Mouse (Mus musculus) hindbrain, embryonic 11.5 days (tissue): ENCODE measurements around the gene Gmppa. TPM values are rescaled to one million over a fixed set of nuclear protein-coding genes. Genes with fewer than 3 reads are reported as not detected.

Experiments
- ATAC-seq: fragments of 200-750 bp; cut with Nextera tagmentation; 2 replicates; pipeline ENCODE4 v1.8.0; 2017; ENCODE audit warnings: mild to moderate bottlenecking, moderate TSS enrichment, moderate library complexity; ENCODE audit not compliant: low FRiP score
- DNase-seq: peaks from one replicate; pipeline ENCODE4 v3.0.0-alpha.2; 2015; ENCODE audit warnings: low spot score
- H3K27ac ChIP-seq: fragments of 300-500 bp; sonication (generic); 2 replicates; pipeline ENCODE4 v1.5.1; 2014; ENCODE audit warnings: mild to moderate bottlenecking, low read depth, low read length
- H3K27me3 ChIP-seq: fragments of 300-500 bp; sonication (generic); 2 replicates; pipeline ENCODE4 v1.6.1; 2014; ENCODE audit warnings: mild to moderate bottlenecking, low read length, moderate library complexity, mixed read lengths; ENCODE audit not compliant: control insufficient read depth, insufficient read depth
- H3K36me3 ChIP-seq: fragments of 300-500 bp; sonication (generic); 2 replicates; pipeline ENCODE4 v1.6.1; 2014; ENCODE audit warnings: mild to moderate bottlenecking, low read length, moderate library complexity, mixed read lengths; ENCODE audit not compliant: control insufficient read depth, insufficient read depth
- H3K4me1 ChIP-seq: fragments of 300-500 bp; sonication (generic); replicated peaks from 2 replicates; pipeline ENCODE4 v1.6.1; 2014; ENCODE audit warnings: low read length, mixed read lengths; ENCODE audit not compliant: control insufficient read depth, insufficient read depth
- H3K4me2 ChIP-seq: fragments of 300-500 bp; sonication (generic); replicated peaks from 2 replicates; pipeline ENCODE4 v1.6.1; 2014; ENCODE audit warnings: mild to moderate bottlenecking, low read depth, low read length
- H3K4me3 ChIP-seq: fragments of 300-500 bp; sonication (generic); 2 replicates; pipeline ENCODE4 v1.5.1; 2014; ENCODE audit warnings: low read depth, low read length
- H3K9ac ChIP-seq: fragments of 300-500 bp; sonication (generic); 2 replicates; pipeline ENCODE4 v1.6.1; 2014; ENCODE audit warnings: low read depth, low read length
- H3K9me3 ChIP-seq: fragments of 300-500 bp; sonication (generic); 2 replicates; pipeline ENCODE4 v1.6.1; 2016; ENCODE audit warnings: low read length; ENCODE audit not compliant: control insufficient read depth
- WGBS: fragments of 180-500 bp; shearing (Covaris S2); extraction: QIAGEN DNeasy Blood & Tissue Kit; methylation state at CpG from one replicate; pipeline ENCODE4 v1.1.7; 2014; 5-methylcytosine and 5-hydroxymethylcytosine counted together
- polyA plus RNA-seq: library from polyadenylated mRNA; unstranded; fragments of >200 nt; fragmentation: Nextera tagmentation; extraction: Ambion mirVana; gene quantifications from 2 replicates; pipeline ENCODE4 v1.2.1, GENCODE M21; 2014

Gmppa gene
- polyA plus RNA-seq, result 53.8 and 56.3 TPM in 2 replicates

- H3K4me2 ChIP-seq, result peak within 1 kb of the TSS; percentile 56
- no peaks in the 10 kb centered on the region for H3K36me3 ChIP-seq
- peak within 1 kb of the TSS; percentile 60 for H3K9ac ChIP-seq
- no peaks in the 10 kb centered on the region for H3K9me3 ChIP-seq
- H3K4me3 ChIP-seq, result peak within 1 kb of the TSS; percentile 53
- H3K27ac ChIP-seq, result no peak within 1 kb of the TSS
- peak; percentile 83 for ATAC-seq
- WGBS, result 6% methylated on average over 28 of the region's 28 CpGs
- H3K4me1 ChIP-seq, result peaks cover 3% of the 10 kb centered on the region; the same call in 1 of the 2 replicates
- no peaks in the 10 kb centered on the region for H3K27me3 ChIP-seq
- peak; percentile 89 for DNase-seq
Measured at GRCm38 (mm10) chr1:75435475-75436328, at the start of gene Gmppa. Gene Gmppa, plus strand, starts transcription at chr1:75435930.

DNA sequence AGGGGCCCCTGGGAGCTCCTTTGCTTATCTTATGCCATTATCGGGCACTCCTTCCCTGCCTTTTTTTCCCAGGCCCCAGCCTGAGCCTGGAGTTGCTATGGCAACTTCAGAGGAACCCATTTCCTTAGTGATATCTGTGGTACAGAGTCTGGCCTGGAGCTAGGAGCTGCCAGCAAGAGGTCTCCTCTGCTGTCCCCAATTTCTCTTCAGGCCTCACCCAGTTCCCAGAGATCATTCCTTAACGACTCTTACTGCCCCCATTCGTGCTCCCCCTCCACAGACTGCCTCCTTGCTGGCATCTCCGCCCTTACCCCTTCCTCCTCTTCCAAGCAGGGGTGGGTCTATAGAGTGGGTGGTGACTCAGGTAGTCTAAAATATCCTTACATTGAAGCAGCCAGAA lies 49.6 kb upstream of the Gmppa start:
- H3K36me3 ChIP-seq, result no peaks in the 10 kb centered on the region
- ATAC-seq (no peak), DNase-seq (no peak)
- peaks cover 37% of the 10 kb centered on the region for H3K27me3 ChIP-seq
- no peaks in the 10 kb centered on the region for H3K9me3 ChIP-seq
- 44% methylated on average over 4 of the region's 4 CpGs for WGBS
- no peak overlapping the region for H3K27ac ChIP-seq
- H3K4me2 ChIP-seq, result no peak overlapping the region
- H3K9ac ChIP-seq, result no peak overlapping the region
- peaks cover 14% of the 10 kb centered on the region for H3K4me1 ChIP-seq
- H3K4me3 ChIP-seq, result no peak overlapping the region

DNA sequence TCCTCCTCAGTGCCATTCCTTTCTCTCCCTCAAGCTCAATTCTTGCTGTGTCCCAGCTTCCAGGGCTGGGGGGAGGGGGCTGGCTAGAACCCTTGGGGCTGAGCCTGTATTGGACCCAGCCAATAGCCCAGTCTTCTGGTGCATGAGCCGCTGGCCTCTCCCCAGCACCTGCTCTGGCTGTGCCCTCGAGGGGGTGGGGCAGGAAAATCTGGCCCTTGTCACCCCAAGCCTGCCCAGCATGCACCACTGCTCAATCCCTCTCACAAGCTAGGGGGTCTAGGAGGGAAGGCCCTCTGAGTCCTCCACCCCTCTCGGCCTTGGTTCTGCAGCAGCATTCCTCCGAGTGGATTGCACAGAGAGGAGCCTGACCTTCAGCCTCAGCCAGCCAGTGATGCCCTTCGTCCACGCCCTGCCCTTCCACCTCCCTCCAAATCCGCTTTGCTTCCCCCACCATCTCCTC lies 48.2 kb upstream of the Gmppa start:
- H3K4me3 ChIP-seq, result no peak overlapping the region
- WGBS, result 17% methylated on average over 7 of the region's 7 CpGs
- peaks cover 8% of the 10 kb centered on the region for H3K4me1 ChIP-seq
- DNase-seq (no peak), ATAC-seq (0 out of 2 replicates have a peak, but pooled peaks have one; percentile 17)
- peaks cover 37% of the 10 kb centered on the region for H3K27me3 ChIP-seq
- H3K36me3 ChIP-seq, result no peaks in the 10 kb centered on the region
- no peak overlapping the region for H3K27ac ChIP-seq
- H3K4me2 ChIP-seq, result no peak overlapping the region
- no peaks in the 10 kb centered on the region for H3K9me3 ChIP-seq
- H3K9ac ChIP-seq, result 0 out of 2 replicates have a peak overlapping the region, but pooled peaks have one; percentile 19

DNA sequence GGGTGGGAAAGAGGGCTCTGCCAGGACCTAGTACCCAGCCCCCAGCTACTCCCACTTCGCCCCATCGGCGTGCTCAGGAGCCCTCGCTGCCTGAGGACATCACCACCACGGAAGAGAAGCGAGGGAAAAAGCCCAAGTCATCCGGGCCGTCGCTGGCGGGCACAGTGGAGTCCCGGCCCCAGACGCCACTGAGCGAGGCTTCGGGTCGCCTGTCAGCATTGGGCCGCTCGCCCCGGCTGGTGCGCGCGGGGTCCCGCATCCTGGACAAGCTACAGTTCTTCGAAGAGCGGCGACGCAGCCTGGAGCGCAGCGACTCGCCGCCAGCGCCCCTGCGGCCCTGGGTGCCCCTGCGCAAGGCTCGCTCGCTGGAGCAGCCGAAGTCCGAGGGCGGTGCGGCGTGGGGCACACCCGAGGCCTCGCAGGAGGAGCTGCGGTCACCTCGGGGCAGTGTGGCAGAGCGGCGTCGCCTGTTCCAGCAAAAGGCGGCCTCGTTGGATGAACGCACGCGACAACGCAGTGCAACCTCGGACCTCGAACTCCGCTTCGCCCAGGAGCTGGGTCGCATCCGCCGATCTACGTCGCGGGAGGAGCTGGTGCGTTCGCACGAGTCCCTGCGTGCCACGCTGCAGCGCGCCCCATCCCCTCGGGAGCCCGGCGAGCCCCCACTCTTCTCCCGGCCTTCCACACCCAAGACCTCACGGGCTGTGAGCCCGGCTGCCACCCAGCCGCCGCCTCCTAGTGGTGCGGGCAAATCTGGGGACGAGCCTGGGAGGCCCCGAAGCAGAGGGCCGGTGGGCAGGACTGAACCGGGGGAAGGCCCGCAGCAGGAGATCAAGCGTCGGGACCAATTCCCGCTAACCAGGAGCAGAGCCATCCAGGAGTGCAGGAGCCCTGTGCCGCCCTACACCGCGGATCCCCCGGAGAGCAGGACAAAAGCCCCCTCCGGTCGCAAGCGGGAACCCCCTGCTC lies 47.5 kb upstream of the Gmppa start:
- Histone ChIP-seq H3K36me3 (no peaks in the 10 kb centered on the region), H3K27me3 (peaks cover 37% of the 10 kb centered on the region), H3K4me2 (peak overlapping the region; percentile 46), H3K9ac (peak overlapping the region; percentile 34; the same call in 1 of the 2 replicates), H3K4me3 (peak overlapping the region; percentile 22), H3K4me1 (peaks cover 5% of the 10 kb centered on the region), H3K27ac (no peak overlapping the region), H3K9me3 (no peaks in the 10 kb centered on the region)
- DNase-seq (peak; percentile 57), ATAC-seq (peak; percentile 28)
- 5% methylated on average over 89 of the region's 94 CpGs for WGBS

GRCm38 (mm10) chr1:75388898-75389515 lies 46.7 kb upstream of the Gmppa start:
- H3K4me3 ChIP-seq, result no peak overlapping the region; the same call in 1 of the 2 replicates
- peak overlapping the region; percentile 46 for H3K4me2 ChIP-seq
- peak overlapping the region; percentile 34; the same call in 1 of the 2 replicates for H3K9ac ChIP-seq
- no peaks in the 10 kb centered on the region for H3K36me3 ChIP-seq
- no peak for DNase-seq
- no peak overlapping the region for H3K27ac ChIP-seq
- H3K4me1 ChIP-seq, result peaks cover 5% of the 10 kb centered on the region
- H3K27me3 ChIP-seq, result peaks cover 36% of the 10 kb centered on the region
- 22% methylated on average over 23 of the region's 23 CpGs for WGBS
- no peaks in the 10 kb centered on the region for H3K9me3 ChIP-seq
- no peak for ATAC-seq

DNA sequence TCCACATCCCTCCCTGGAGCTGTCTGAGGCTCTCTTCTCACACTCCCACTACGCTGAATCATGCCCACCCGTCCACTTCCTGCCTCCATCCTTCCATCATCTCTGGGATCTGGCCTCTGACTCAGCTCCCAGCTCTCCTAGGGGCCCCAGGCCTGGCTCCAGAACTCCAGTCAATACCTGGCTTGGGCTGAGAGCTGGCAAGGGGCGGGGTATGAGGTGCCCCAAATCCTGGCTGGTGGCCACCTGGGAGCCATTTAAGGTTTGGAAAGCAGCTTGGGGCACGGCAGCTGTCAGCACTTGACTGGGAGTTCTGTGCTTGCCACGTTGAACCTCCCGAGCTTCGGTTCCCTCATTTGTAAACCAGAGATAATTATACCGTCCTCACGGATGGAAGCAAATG lies 42.6 kb upstream of the Gmppa start:
- H3K9ac ChIP-seq, result no peak overlapping the region

DNA sequence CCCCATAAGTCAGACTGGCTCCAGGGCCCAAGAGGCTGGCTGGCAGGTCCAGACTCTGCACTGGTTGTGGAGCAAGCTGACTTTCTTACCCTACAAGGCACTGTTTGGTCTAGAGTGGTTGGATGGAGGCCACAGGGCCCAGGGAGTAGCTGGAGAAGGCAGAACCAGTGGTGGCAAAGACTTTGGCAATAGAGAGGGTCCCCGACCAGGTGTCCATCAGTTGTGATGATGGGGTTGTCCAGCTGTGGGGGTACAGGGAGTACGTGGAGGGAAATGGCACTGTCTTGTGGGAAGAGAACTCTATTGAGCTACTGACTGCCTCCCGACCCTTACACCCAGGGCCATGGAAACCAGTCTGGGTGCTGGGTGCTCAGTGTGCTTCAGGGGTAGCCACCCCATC lies 41.9 kb upstream of the Gmppa start:
- Histone ChIP-seq H3K4me2 (no peak overlapping the region), H3K9ac (no peak overlapping the region), H3K4me3 (no peak overlapping the region), H3K27me3 (peaks cover 11% of the 10 kb centered on the region), H3K4me1 (no peaks in the 10 kb centered on the region; the same call in 1 of the 2 replicates), H3K36me3 (no peaks in the 10 kb centered on the region), H3K9me3 (no peaks in the 10 kb centered on the region), H3K27ac (no peak overlapping the region)
- ATAC-seq (no peak), DNase-seq (no peak)
- 85% methylated on average over 3 of the region's 3 CpGs for WGBS

More for the DNA sequence above, 42.6 kb upstream of the Gmppa start:
- Histone ChIP-seq H3K27ac (no peak overlapping the region), H3K27me3 (peaks cover 19% of the 10 kb centered on the region), H3K9me3 (no peaks in the 10 kb centered on the region), H3K4me3 (no peak overlapping the region), H3K36me3 (no peaks in the 10 kb centered on the region), H3K4me2 (no peak overlapping the region), H3K4me1 (peaks cover under 1% of the 10 kb centered on the region)
- 75% methylated on average over 9 of the region's 9 CpGs for WGBS
- DNase-seq (no peak), ATAC-seq (no peak)
